Mouse (Mus musculus) small intestine, adult 2 months (tissue): ENCODE measurements at regions not wholly inside any gene's neighbourhood (a gene's known extent, or its start where the extent isn't known, plus 50 kb on each side); places are given as distances from the start of the nearest gene placed in this dataset.

ENCODE experiments used
- CTCF ChIP-seq: fragments of 200-500 bp; IDR thresholded peaks from 2 replicates; pipeline ENCODE4 v1.5.1; 2012; ENCODE audit warnings: low read depth, mild to moderate bottlenecking, control low read depth, inconsistent platforms, low read length, moderate library complexity, mixed read lengths; ENCODE audit not compliant: insufficient replicate concordance, insufficient read length; ENCODE audit errors: extremely low read depth
- POLR2A ChIP-seq: fragments of 200-500 bp; IDR thresholded peaks from 2 replicates; pipeline ENCODE4 v1.6.1; 2012; ENCODE audit warnings: low read depth, mild to moderate bottlenecking, control low read depth, inconsistent platforms, low read length, moderate library complexity

DNA sequence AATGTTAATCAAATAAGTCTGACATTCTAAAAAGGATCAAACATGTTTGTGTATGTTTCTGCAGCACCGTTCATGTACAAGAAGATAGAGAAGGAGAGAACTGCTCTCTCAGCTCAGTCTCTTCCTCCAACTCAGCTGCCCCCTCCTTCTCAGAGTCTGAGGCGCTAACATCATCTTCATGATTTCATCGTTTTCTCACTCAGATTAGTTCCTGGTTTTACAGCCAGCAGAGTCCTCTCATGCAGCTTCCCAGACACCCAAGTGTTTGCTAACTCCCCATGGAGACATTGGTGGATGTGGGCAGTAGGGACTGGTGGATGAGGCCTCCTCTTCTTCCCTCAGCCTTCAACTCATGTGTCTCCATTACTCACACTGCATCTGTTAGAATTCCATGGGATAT is 153.6 kb upstream of the Nrp1 start:
- no peak for TF ChIP-seq CTCF
- TF ChIP-seq POLR2A: no peak
